Mouse (Mus musculus) liver, embryonic 14.5 days (tissue): ENCODE results near the gene Reln. TPM values are rescaled to one million over a fixed set of nuclear protein-coding genes. Genes with fewer than 3 reads are reported as not detected.

Experiments
- ATAC-seq: fragments of 200-750 bp; cut with Nextera tagmentation; 2 replicates; pipeline ENCODE4 v1.8.0; 2017; ENCODE audit warnings: moderate number of reproducible peaks, mild to moderate bottlenecking, moderate library complexity; ENCODE audit not compliant: insufficient read depth
- DNase-seq, 3 experiments: peaks; one replicate each; pipeline ENCODE4 v3.0.0-alpha.2; 2012 to 2013; ENCODE audit warnings: low read depth in 3 of 3, low spot score in 3 of 3
- H3K27ac ChIP-seq: fragments of 300-500 bp; sonication (generic); 2 replicates; pipeline ENCODE4 v1.5.1; 2014; ENCODE audit warnings: moderate library complexity, mild to moderate bottlenecking, control low read depth, inconsistent platforms
- H3K27me3 ChIP-seq: fragments of 300-500 bp; sonication (generic); 2 replicates; pipeline ENCODE4 v1.6.1; 2014; ENCODE audit warnings: mild to moderate bottlenecking, low read length, moderate library complexity; ENCODE audit not compliant: control insufficient read depth, insufficient read depth
- H3K36me3 ChIP-seq: fragments of 300-500 bp; sonication (generic); replicated peaks from 2 replicates; pipeline ENCODE4 v1.6.1; 2014; ENCODE audit warnings: low read depth; ENCODE audit not compliant: control insufficient read depth, insufficient read depth
- H3K4me1 ChIP-seq, 2 experiments: fragments of 200-500 bp in 1 of 2; fragments of 300-500 bp in 1 of 2; sonication (generic) in 1 of 2; replicated peaks; 2 replicates each; pipeline ENCODE4 v1.6.1; 2012 to 2014; ENCODE audit warnings: antibody characterized with exemption in 1 of 2, inconsistent platforms in 1 of 2, low read length in 1 of 2; ENCODE audit not compliant: control insufficient read depth in 2 of 2, insufficient read depth in 2 of 2
- H3K4me2 ChIP-seq: fragments of 300-500 bp; sonication (generic); 2 replicates; pipeline ENCODE4 v1.6.1; 2014; ENCODE audit warnings: low read depth, mild to moderate bottlenecking, control low read depth, moderate library complexity
- H3K4me3 ChIP-seq, 2 experiments: fragments of 200-500 bp in 1 of 2; fragments of 300-500 bp in 1 of 2; sonication (generic) in 1 of 2; 2 replicates each; pipeline ENCODE4 v1.5.1; 2012 to 2014; ENCODE audit warnings: low read depth in 2 of 2, low read length in 2 of 2, mild to moderate bottlenecking in 2 of 2, control low read depth in 1 of 2, inconsistent platforms in 1 of 2, moderate library complexity in 1 of 2; ENCODE audit not compliant: insufficient read depth in 1 of 2
- H3K9ac ChIP-seq: fragments of 300-500 bp; sonication (generic); replicated peaks from 2 replicates; pipeline ENCODE4 v1.6.1; 2014; ENCODE audit warnings: mild to moderate bottlenecking, control low read depth, moderate library complexity
- H3K9me3 ChIP-seq: fragments of 300-500 bp; sonication (generic); 2 replicates; pipeline ENCODE4 v1.6.1; 2016; ENCODE audit warnings: low read length, mixed read lengths; ENCODE audit not compliant: control insufficient read depth
- CTCF ChIP-seq: IDR thresholded peaks from 2 replicates; pipeline ENCODE4 v1.5.1; 2016; ENCODE audit warnings: antibody characterized with exemption, low read depth, control low read depth
- EP300 ChIP-seq: IDR thresholded peaks from 2 replicates; pipeline ENCODE4 v1.6.1; 2016; ENCODE audit warnings: antibody characterized with exemption, low read depth
- WGBS: fragments of 180-500 bp; shearing (Covaris S2); extraction: QIAGEN DNeasy Blood & Tissue Kit; methylation state at CpG from one replicate; pipeline ENCODE4 v1.1.7; 2014; ENCODE audit not compliant: insufficient replicate concordance; 5-methylcytosine and 5-hydroxymethylcytosine counted together
- polyA plus RNA-seq, 2 experiments: library from polyadenylated mRNA; depleted of rRNA in 1 of 2; stranded (reverse) in 1 of 2; unstranded in 1 of 2; fragments of >200 nt; fragmentation: Nextera tagmentation in 1 of 2; extraction: Ambion mirVana in 1 of 2; gene quantifications; 2 replicates each; pipeline versions ENCODE4 v1.2.1 to v1.2.3; 2012 to 2014

The Reln gene
- polyA plus RNA-seq, 2 experiments, result 25.7 to 38.7 TPM

- TF ChIP-seq EP300, result no peak
- TF ChIP-seq CTCF, result no peak
- no peaks in the 10 kb centered on the region for H3K27me3 ChIP-seq
- H3K9ac ChIP-seq, result no peak overlapping the region
- no peaks in the 10 kb centered on the region for H3K4me1 ChIP-seq
- ATAC-seq (no peak), DNase-seq (no peak)
- 68% methylated on average over 11 of the region's 11 CpGs for WGBS
- no peak overlapping the region for H3K4me2 ChIP-seq
- no peaks in the 10 kb centered on the region for H3K9me3 ChIP-seq
- no peak overlapping the region for H3K27ac ChIP-seq
- H3K4me3 ChIP-seq, result no peak overlapping the region
- H3K36me3 ChIP-seq, result no peaks in the 10 kb centered on the region
These were observed 395.6 kb downstream of the Reln start for GRCm38 (mm10) chr5:21948736-21949506.

GRCm38 (mm10) chr5:21947610-21948381 is 396.7 kb downstream of the Reln start:
- Histone ChIP-seq H3K9ac (no peak overlapping the region), H3K4me3 (no peak overlapping the region), H3K27me3 (no peaks in the 10 kb centered on the region), H3K36me3 (no peaks in the 10 kb centered on the region), H3K4me2 (no peak overlapping the region), H3K27ac (no peak overlapping the region), H3K4me1 (no peaks in the 10 kb centered on the region), H3K9me3 (no peaks in the 10 kb centered on the region)
- ATAC-seq (no peak), DNase-seq (no peak)
- WGBS, result 58% methylated on average over 9 of the region's 9 CpGs
- TF ChIP-seq CTCF (no peak), EP300 (no peak)

- no peaks in the 10 kb centered on the region for H3K4me1 ChIP-seq
- no peak for ATAC-seq
- no peak overlapping the region for H3K4me2 ChIP-seq
- no peak for DNase-seq
- no peak overlapping the region for H3K4me3 ChIP-seq
- no peaks in the 10 kb centered on the region for H3K36me3 ChIP-seq
- TF ChIP-seq EP300 (no peak), CTCF (0 out of 2 replicates have a peak, but pooled peaks have one; percentile 13)
- H3K9ac ChIP-seq, result no peak overlapping the region
- no peaks in the 10 kb centered on the region for H3K27me3 ChIP-seq
- H3K9me3 ChIP-seq, result no peaks in the 10 kb centered on the region
- no peak overlapping the region for H3K27ac ChIP-seq
- 68% methylated on average over 1 of the region's 1 CpGs for WGBS
These were observed 399.9 kb downstream of the Reln start for GRCm38 (mm10) chr5:21944579-21944978.

GRCm38 (mm10) chr5:21939405-21939804 is 405.1 kb downstream of the Reln start:
- no peak overlapping the region for H3K4me3 ChIP-seq
- 44% methylated on average over 9 of the region's 9 CpGs for WGBS
- no peaks in the 10 kb centered on the region for H3K4me1 ChIP-seq
- H3K9ac ChIP-seq, result no peak overlapping the region
- H3K36me3 ChIP-seq, result no peaks in the 10 kb centered on the region
- ATAC-seq, result no peak
- no peaks in the 10 kb centered on the region for H3K9me3 ChIP-seq
- no peak overlapping the region for H3K4me2 ChIP-seq
- DNase-seq, result no peak
- no peaks in the 10 kb centered on the region for H3K27me3 ChIP-seq
- no peak overlapping the region for H3K27ac ChIP-seq
- no peak for TF ChIP-seq EP300
- no peak for TF ChIP-seq CTCF

GRCm38 (mm10) chr5:21938138-21938537 is 406.4 kb downstream of the Reln start:
- 67% methylated on average over 5 of the region's 5 CpGs for WGBS
- Histone ChIP-seq H3K27me3 (no peaks in the 10 kb centered on the region), H3K4me2 (no peak overlapping the region), H3K4me1 (no peaks in the 10 kb centered on the region), H3K36me3 (no peaks in the 10 kb centered on the region), H3K4me3 (no peak overlapping the region), H3K9ac (no peak overlapping the region), H3K9me3 (no peaks in the 10 kb centered on the region), H3K27ac (no peak overlapping the region)
- TF ChIP-seq CTCF, result no peak
- DNase-seq (no peak), ATAC-seq (no peak)
